Mouse (Mus musculus) liver, postnatal 0 days (tissue): ENCODE measurements around the gene Sox21.

ENCODE experiments used
- CTCF ChIP-seq: sonication (generic); IDR thresholded peaks from 2 replicates; pipeline ENCODE4 v1.5.1; 2016; ENCODE audit warnings: antibody characterized with exemption, low read depth
- EP300 ChIP-seq: IDR thresholded peaks from 2 replicates; pipeline ENCODE4 v1.6.1; 2016; ENCODE audit warnings: antibody characterized with exemption, low read depth, mild to moderate bottlenecking

GRCm38 (mm10) chr14:118197063-118197462, 39.8 kb downstream of the Sox21 start:
- no peak for TF ChIP-seq CTCF
- TF ChIP-seq EP300: no peak
